Mouse (Mus musculus): ENCODE data around the gene B3glct. TPM values are rescaled to one million over a fixed set of nuclear protein-coding genes. Genes with fewer than 3 reads are reported as not detected.
A peak's percentile ranks its signal among the peaks of the same experiment; 100 is the strongest.

B3glct gene
- polyA plus RNA-seq (2014; fragmentation: Nextera tagmentation; extraction: Ambion mirVana), result 13.1 and 15.4 TPM in 2 replicates

- 0% methylated on average over 23 of the region's 106 CpGs for WGBS
- Histone ChIP-seq H3K4me2 (ENCODE audit: low read depth, low read length) (peak within 1 kb of the TSS; percentile 98), H3K4me3 (ENCODE audit: low read depth, low read length) (peak within 1 kb of the TSS; percentile 76), H3K27me3 (replicated peaks; ENCODE audit: control insufficient read depth, insufficient read depth, low read length) (no peaks in the 10 kb centered on the region), H3K4me1 (ENCODE audit: control insufficient read depth, insufficient read depth, low read length) (peaks cover 4% of the 10 kb centered on the region; the same call in 1 of the 2 replicates), H3K36me3 (ENCODE audit: control insufficient read depth, insufficient read depth, low read length) (no peaks in the 10 kb centered on the region), H3K9ac (ENCODE audit: low read depth, low read length) (peak within 1 kb of the TSS; percentile 85), H3K9me3 (ENCODE audit: control insufficient read depth, low read length) (no peaks in the 10 kb centered on the region), H3K27ac (replicated peaks; ENCODE audit: low read depth, low read length) (peak within 1 kb of the TSS; percentile 80)
- peak; percentile 98 for ATAC-seq (ENCODE audit: low read depth)
- peak; percentile 71 for DNase-seq (ENCODE audit: low spot score)
These were observed at the start of gene B3glct for GRCm38 (mm10) chr5:149678100-149678989. B3glct (plus strand) TSS chr5:149678230.

- 65% methylated on average over 11 of the region's 11 CpGs for WGBS
- Histone ChIP-seq H3K4me2 (ENCODE audit: low read depth, low read length) (peak overlapping the region; percentile 65), H3K4me3 (ENCODE audit: low read depth, low read length) (peak overlapping the region; percentile 56), H3K27ac (replicated peaks; ENCODE audit: low read depth, low read length) (no peak overlapping the region), H3K9ac (ENCODE audit: low read depth, low read length) (peak overlapping the region; percentile 70), H3K27me3 (replicated peaks; ENCODE audit: control insufficient read depth, insufficient read depth, low read length) (no peaks in the 10 kb centered on the region), H3K4me1 (ENCODE audit: control insufficient read depth, insufficient read depth, low read length) (peaks cover 13% of the 10 kb centered on the region), H3K9me3 (ENCODE audit: control insufficient read depth, low read length) (no peaks in the 10 kb centered on the region), H3K36me3 (ENCODE audit: control insufficient read depth, insufficient read depth, low read length) (peaks cover 42% of the 10 kb centered on the region)
- no peak for ATAC-seq (ENCODE audit: low read depth)
- no peak for DNase-seq (ENCODE audit: low spot score)
These were observed 43.5 kb upstream of the B3glct start for GRCm38 (mm10) chr5:149634409-149635035.

- no peak for ATAC-seq (ENCODE audit: low read depth)
- no peaks in the 10 kb centered on the region for H3K27me3 ChIP-seq (replicated peaks; ENCODE audit: control insufficient read depth, insufficient read depth, low read length)
- peak; percentile 53 for DNase-seq (ENCODE audit: low spot score)
- H3K4me3 ChIP-seq (ENCODE audit: low read depth, low read length), result peak overlapping the region; percentile 56
- H3K27ac ChIP-seq (replicated peaks; ENCODE audit: low read depth, low read length), result peak overlapping the region; percentile 75
- H3K4me2 ChIP-seq (ENCODE audit: low read depth, low read length), result peak overlapping the region; percentile 65
- peaks cover 13% of the 10 kb centered on the region for H3K4me1 ChIP-seq (ENCODE audit: control insufficient read depth, insufficient read depth, low read length)
- WGBS, result under 1% methylated on average over 22 of the region's 24 CpGs
- no peaks in the 10 kb centered on the region for H3K9me3 ChIP-seq (ENCODE audit: control insufficient read depth, low read length)
- peaks cover 32% of the 10 kb centered on the region for H3K36me3 ChIP-seq (ENCODE audit: control insufficient read depth, insufficient read depth, low read length)
- peak overlapping the region; percentile 70 for H3K9ac ChIP-seq (ENCODE audit: low read depth, low read length)
These were observed 42.5 kb upstream of the B3glct start for GRCm38 (mm10) chr5:149635556-149635955.

- Histone ChIP-seq H3K36me3 (ENCODE audit: control insufficient read depth, insufficient read depth, low read length) (peaks cover 24% of the 10 kb centered on the region), H3K4me1 (ENCODE audit: control insufficient read depth, insufficient read depth, low read length) (peaks cover 13% of the 10 kb centered on the region), H3K4me2 (ENCODE audit: low read depth, low read length) (peak within 1 kb of the TSS; percentile 65), H3K27ac (replicated peaks; ENCODE audit: low read depth, low read length) (peak within 1 kb of the TSS; percentile 75), H3K9ac (ENCODE audit: low read depth, low read length) (peak within 1 kb of the TSS; percentile 70), H3K4me3 (ENCODE audit: low read depth, low read length) (peak within 1 kb of the TSS; percentile 56), H3K9me3 (ENCODE audit: control insufficient read depth, low read length) (no peaks in the 10 kb centered on the region), H3K27me3 (replicated peaks; ENCODE audit: control insufficient read depth, insufficient read depth, low read length) (no peaks in the 10 kb centered on the region)
- ATAC-seq (ENCODE audit: low read depth) (peak; percentile 98), DNase-seq (ENCODE audit: low spot score) (peak; percentile 100)
- WGBS, result under 1% methylated on average over 44 of the region's 60 CpGs
These were observed 41.7 kb upstream of the B3glct start, which contains the start of gene Hsph1 for GRCm38 (mm10) chr5:149636075-149636920. Hsph1 (minus strand) TSS chr5:149636376.

- 43% methylated on average over 8 of the region's 8 CpGs for WGBS
- H3K4me1 ChIP-seq (ENCODE audit: control insufficient read depth, insufficient read depth, low read length), result peaks cover 13% of the 10 kb centered on the region
- peak overlapping the region; percentile 56 for H3K4me3 ChIP-seq (ENCODE audit: low read depth, low read length)
- ATAC-seq (ENCODE audit: low read depth) (no peak), DNase-seq (ENCODE audit: low spot score) (no peak)
- peak overlapping the region; percentile 65 for H3K4me2 ChIP-seq (ENCODE audit: low read depth, low read length)
- H3K36me3 ChIP-seq (ENCODE audit: control insufficient read depth, insufficient read depth, low read length), result peaks cover 14% of the 10 kb centered on the region
- peak overlapping the region; percentile 70 for H3K9ac ChIP-seq (ENCODE audit: low read depth, low read length)
- H3K27me3 ChIP-seq (replicated peaks; ENCODE audit: control insufficient read depth, insufficient read depth, low read length), result no peaks in the 10 kb centered on the region
- H3K27ac ChIP-seq (replicated peaks; ENCODE audit: low read depth, low read length), result peak overlapping the region; percentile 68; the same call in 1 of the 2 replicates
- no peaks in the 10 kb centered on the region for H3K9me3 ChIP-seq (ENCODE audit: control insufficient read depth, low read length)
These were observed 40.7 kb upstream of the B3glct start for GRCm38 (mm10) chr5:149637306-149637705.

- DNase-seq (ENCODE audit: low spot score), result no peak
- WGBS, result 73% methylated on average over 8 of the region's 8 CpGs
These were observed 36.6 kb upstream of the B3glct start for GRCm38 (mm10) chr5:149641277-149641892.

GRCm38 (mm10) chr5:149642366-149642765 lies 35.7 kb upstream of the B3glct start:
- DNase-seq (ENCODE audit: low spot score), result no peak
- 52% methylated on average over 6 of the region's 6 CpGs for WGBS
- H3K4me1 ChIP-seq (ENCODE audit: control insufficient read depth, insufficient read depth, low read length), result no peaks in the 10 kb centered on the region

More at GRCm38 (mm10) chr5:149641277-149641892, 36.6 kb upstream of the B3glct start:
- Histone ChIP-seq H3K27ac (replicated peaks; ENCODE audit: low read depth, low read length) (no peak overlapping the region), H3K4me3 (ENCODE audit: low read depth, low read length) (no peak overlapping the region), H3K27me3 (replicated peaks; ENCODE audit: control insufficient read depth, insufficient read depth, low read length) (no peaks in the 10 kb centered on the region), H3K9ac (ENCODE audit: low read depth, low read length) (no peak overlapping the region), H3K9me3 (ENCODE audit: control insufficient read depth, low read length) (no peaks in the 10 kb centered on the region), H3K36me3 (ENCODE audit: control insufficient read depth, insufficient read depth, low read length) (no peaks in the 10 kb centered on the region), H3K4me1 (ENCODE audit: control insufficient read depth, insufficient read depth, low read length) (no peaks in the 10 kb centered on the region), H3K4me2 (ENCODE audit: low read depth, low read length) (no peak overlapping the region)
- no peak for ATAC-seq (ENCODE audit: low read depth)

More at GRCm38 (mm10) chr5:149642366-149642765, 35.7 kb upstream of the B3glct start:
- no peak overlapping the region for H3K27ac ChIP-seq (replicated peaks; ENCODE audit: low read depth, low read length)
- ATAC-seq (ENCODE audit: low read depth), result 0 out of 2 replicates have a peak, but pooled peaks have one; percentile 38
- no peaks in the 10 kb centered on the region for H3K27me3 ChIP-seq (replicated peaks; ENCODE audit: control insufficient read depth, insufficient read depth, low read length)
- no peaks in the 10 kb centered on the region for H3K9me3 ChIP-seq (ENCODE audit: control insufficient read depth, low read length)
- no peak overlapping the region for H3K4me2 ChIP-seq (ENCODE audit: low read depth, low read length)
- no peaks in the 10 kb centered on the region for H3K36me3 ChIP-seq (ENCODE audit: control insufficient read depth, insufficient read depth, low read length)
- H3K9ac ChIP-seq (ENCODE audit: low read depth, low read length), result no peak overlapping the region
- H3K4me3 ChIP-seq (ENCODE audit: low read depth, low read length), result no peak overlapping the region
